Comparison of ENCODE assay signal across 2 mouse cellular contexts in the genomic region with DNA sequence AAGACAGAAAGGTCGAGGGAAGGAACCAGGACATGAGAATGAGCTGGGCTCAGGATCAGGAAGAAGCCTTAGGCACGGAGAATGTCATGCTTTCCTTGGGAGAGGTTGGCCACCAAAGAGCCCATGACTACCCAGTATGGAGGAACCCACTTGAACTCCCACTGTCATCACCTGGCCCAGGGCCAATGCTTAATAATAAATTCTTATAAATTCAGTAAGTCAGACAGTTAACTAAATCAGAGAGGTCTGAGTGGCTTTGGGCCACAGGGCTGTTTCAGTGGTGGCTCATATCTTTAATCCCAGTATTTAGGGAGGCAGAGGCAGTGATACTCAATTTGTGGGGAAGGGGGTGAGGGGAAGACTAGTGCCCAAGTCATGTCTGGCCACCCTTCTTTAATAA.
TF ChIP-seq lines count a peak whose summit lies in the region.

No protein-coding gene starts in this region.

TF ChIP-seq in CH12.LX, 34 proteins besides CTCF, POLR2A, EP300 and RAD21:
- TF ChIP-seq MYC (IDR thresholded peaks at IDR 0.05; ENCODE audit: low read depth, low read length) (no peak), JUN (IDR thresholded peaks at IDR 0.05; ENCODE audit: insufficient read depth, low read depth, low read length) (no peak), CHD2 (IDR thresholded peaks at IDR 0.05; ENCODE audit: low read length) (0 out of 2 replicates have a peak, but pooled peaks have one; percentile 3), SIN3A (IDR thresholded peaks at IDR 0.05; ENCODE audit: low read length) (no peak)

TF ChIP-seq in myocyte, 11 proteins besides CTCF, POLR2A, EP300 and RAD21:
- TF ChIP-seq CEBPB (IDR thresholded peaks at IDR 0.05; ENCODE audit: insufficient read depth, poor library complexity, severe bottlenecking), result no peak
- no peak for TF ChIP-seq POLR2AphosphoS2 (IDR thresholded peaks at IDR 0.05; ENCODE audit: insufficient read length, low read depth)
- TF ChIP-seq MAX (IDR thresholded peaks at IDR 0.05; ENCODE audit: low read depth), result no peak
- TF ChIP-seq MYOG (IDR thresholded peaks at IDR 0.05; ENCODE audit: control insufficient read depth in 1 of 3, insufficient read depth in 1 of 3, insufficient read length in 2 of 3, low read depth in 2 of 3), result no peak
- TF ChIP-seq USF1 (IDR thresholded peaks at IDR 0.05; ENCODE audit: low read depth), result no peak
- TF ChIP-seq REST (IDR thresholded peaks at IDR 0.05; ENCODE audit: insufficient read depth, insufficient read length), result no peak
- no peak for TF ChIP-seq SRF (IDR thresholded peaks at IDR 0.05; ENCODE audit: control insufficient read depth, insufficient read length, low read depth)
- no peak for TF ChIP-seq E2F4 (IDR thresholded peaks at IDR 0.05; ENCODE audit: insufficient read depth)
- TF ChIP-seq TCF12 (IDR thresholded peaks at IDR 0.05; ENCODE audit: insufficient read depth, poor library complexity, severe bottlenecking), result no peak
- no peak for TF ChIP-seq TCF3 (IDR thresholded peaks at IDR 0.05; ENCODE audit: insufficient read length, low read depth)
- no peak for TF ChIP-seq MYOD1 (IDR thresholded peaks at IDR 0.05; ENCODE audit: control insufficient read depth in 1 of 3, insufficient read length in 2 of 3, low read depth in 2 of 3)
